Mouse (Mus musculus) limb, embryonic 12.5 days (tissue): ENCODE results near the gene Pole3. TPM values are rescaled to one million over a fixed set of nuclear protein-coding genes. Genes with fewer than 3 reads are reported as not detected.

Experiments used
- polyA plus RNA-seq: library from polyadenylated mRNA; unstranded; fragments of >200 nt; fragmentation: Nextera tagmentation; extraction: Ambion mirVana; gene quantifications from 2 replicates; pipeline ENCODE4 v1.2.1, GENCODE M21; 2016

Pole3 gene
- polyA plus RNA-seq, 1 experiment from 2014 or later: 96.9 TPM

Other genes with a start within 250 kb of the Pole3 start
- gene Fkbp15, start 164.5 kb downstream of the Pole3 start, polyA plus RNA-seq: 23.2 and 24.6 TPM in 2 replicates
- 42.8 and 48.6 TPM in 2 replicates for gene Slc31a1, start 164.3 kb downstream of the Pole3 start, polyA plus RNA-seq
- 208 and 226 TPM in 2 replicates for gene Cdc26, start 116.4 kb downstream of the Pole3 start, polyA plus RNA-seq
- gene Prpf4, start 116.3 kb downstream of the Pole3 start, polyA plus RNA-seq: 31.8 and 33.3 TPM in 2 replicates
- gene Rnf183, start 89.8 kb downstream of the Pole3 start, polyA plus RNA-seq: not detected in 2 replicates
- gene Wdr31, start 54.2 kb downstream of the Pole3 start, polyA plus RNA-seq: 9.6 and 11.1 TPM in 2 replicates
- 1.1 and 1.5 TPM in 2 replicates for gene Bspry, start 45.0 kb downstream of the Pole3 start, polyA plus RNA-seq
- 13.2 and 13.4 TPM in 2 replicates for gene Hdhd3, start 21.6 kb downstream of the Pole3 start, polyA plus RNA-seq
- 75.9 and 80.4 TPM in 2 replicates for gene Alad, start 5.2 kb downstream of the Pole3 start, polyA plus RNA-seq
- 0.73 and 0.93 TPM in 2 replicates for gene 4933430I17Rik, start 301 bp upstream of the Pole3 start, polyA plus RNA-seq
- 38.7 and 43.3 TPM in 2 replicates for gene Rgs3, start 34.8 kb upstream of the Pole3 start, polyA plus RNA-seq